Mouse (Mus musculus) myocyte (in vitro differentiated cells): ENCODE data around the gene Tsfm.

ENCODE experiments used
- CEBPB ChIP-seq: IDR thresholded peaks from 2 replicates; pipeline ENCODE4 v1.6.1; 2011; ENCODE audit warnings: mild to moderate bottlenecking, moderate library complexity; ENCODE audit not compliant: poor library complexity, insufficient read depth, severe bottlenecking
- MYOD1 ChIP-seq, 3 experiments: IDR thresholded peaks; one replicate each; pipeline ENCODE4 v1.6.1; 2011; ENCODE audit warnings: control low read depth in 2 of 3, low read depth in 2 of 3, mild to moderate bottlenecking in 2 of 3, moderate library complexity in 1 of 3; ENCODE audit not compliant: insufficient read length in 2 of 3, control insufficient read depth in 1 of 3
- POLR2A ChIP-seq: IDR thresholded peaks from one replicate; pipeline ENCODE4 v1.6.1; 2011; ENCODE audit warnings: low read depth, mild to moderate bottlenecking, control low read depth, moderate library complexity; ENCODE audit not compliant: insufficient read length

- no peak for TF ChIP-seq MYOD1 (IDR thresholded peaks at IDR 0.05; ENCODE audit: control insufficient read depth in 1 of 3, insufficient read length in 2 of 3, low read depth in 2 of 3)
- TF ChIP-seq CEBPB: no peak
- TF ChIP-seq POLR2A: no peak
Measured at GRCm38 (mm10) chr10:127048608-127049394, 18.2 kb upstream of the Tsfm start.
